Mouse (Mus musculus) macrophage (primary cell): ENCODE results near the gene H2-T23. TPM values are rescaled to one million over a fixed set of nuclear protein-coding genes. Genes with fewer than 3 reads are reported as not detected.
A peak's percentile ranks its signal among the peaks of the same experiment; 100 is the strongest.
"Not testable (repeated sequence)": the region's sequence is repeated elsewhere in the genome, so short reads cannot be mapped to it uniquely, and the experiment has no call there.

Source experiments
- H3K27ac ChIP-seq: fragments of 350-480 bp; formaldehyde crosslinking; 2 replicates; pipeline ENCODE4 v1.9.0; 2021
- H3K36me3 ChIP-seq: fragments of 350-480 bp; formaldehyde crosslinking; 2 replicates; pipeline ENCODE4 v1.9.0; 2021; ENCODE audit errors: inconsistent target
- H3K4me3 ChIP-seq: fragments of 350-480 bp; formaldehyde crosslinking; 2 replicates; pipeline ENCODE4 v1.9.0; 2021; ENCODE audit errors: inconsistent target
- H3K79me2 ChIP-seq: fragments of 350-480 bp; formaldehyde crosslinking; 2 replicates; pipeline ENCODE4 v1.9.0; 2021; ENCODE audit errors: inconsistent target
- WGBS: methylation state at CpG from one replicate; pipeline ENCODE4 v1.1.7; 2026; ENCODE audit warnings: inconsistent platforms; ENCODE audit not compliant: missing documents; 5-methylcytosine and 5-hydroxymethylcytosine counted together
- polyA plus RNA-seq: library from polyadenylated mRNA; stranded (reverse); fragments of 250-400 nt; gene quantifications from 3 replicates; pipeline ENCODE4 v1.2.4, GENCODE M21; 2018; ENCODE audit warnings: inconsistent platforms

Gene H2-T23
- polyA plus RNA-seq, 1 experiment from 2014 or later, result 196 TPM

GRCm38 (mm10) chr17:36017046-36017445 lies 15.6 kb downstream of the H2-T23 start:
- no peak overlapping the region for H3K4me3 ChIP-seq
- H3K36me3 ChIP-seq, result peaks cover 43% of the 10 kb centered on the region
- no peak overlapping the region for H3K27ac ChIP-seq
- WGBS, result 96% methylated on average over 5 of the region's 5 CpGs
- peaks cover 63% of the 10 kb centered on the region for H3K79me2 ChIP-seq

GRCm38 (mm10) chr17:36014977-36015376 lies 17.7 kb downstream of the H2-T23 start:
- 94% methylated on average over 5 of the region's 5 CpGs for WGBS
- peaks cover 59% of the 10 kb centered on the region for H3K79me2 ChIP-seq
- no peak overlapping the region for H3K4me3 ChIP-seq
- no peak overlapping the region for H3K27ac ChIP-seq
- H3K36me3 ChIP-seq, result peaks cover 43% of the 10 kb centered on the region

GRCm38 (mm10) chr17:36004409-36004808 lies 28.2 kb downstream of the H2-T23 start:
- WGBS, result 70% methylated on average over 6 of the region's 7 CpGs
- H3K4me3 ChIP-seq, H3K27ac ChIP-seq: not testable (repeated sequence)
- peaks cover 19% of the 10 kb centered on the region; the same call in 1 of the 2 replicates for H3K36me3 ChIP-seq
- H3K79me2 ChIP-seq, result peaks cover 75% of the 10 kb centered on the region

GRCm38 (mm10) chr17:36003331-36003730 lies 29.3 kb downstream of the H2-T23 start:
- WGBS, result 90% methylated on average over 7 of the region's 7 CpGs
- peaks cover 86% of the 10 kb centered on the region for H3K79me2 ChIP-seq
- H3K27ac ChIP-seq, result no peak overlapping the region
- no peak overlapping the region for H3K4me3 ChIP-seq
- peaks cover 19% of the 10 kb centered on the region; the same call in 1 of the 2 replicates for H3K36me3 ChIP-seq

GRCm38 (mm10) chr17:36001966-36002365 lies 30.7 kb downstream of the H2-T23 start:
- Histone ChIP-seq H3K27ac (no peak overlapping the region), H3K4me3 (no peak overlapping the region), H3K36me3 (peaks cover 19% of the 10 kb centered on the region; the same call in 1 of the 2 replicates), H3K79me2 (peaks cover 98% of the 10 kb centered on the region)
- 64% methylated on average over 6 of the region's 6 CpGs for WGBS

- 83% methylated on average over 11 of the region's 12 CpGs for WGBS
- no peak overlapping the region for H3K4me3 ChIP-seq
- H3K79me2 ChIP-seq, result peaks cover 98% of the 10 kb centered on the region
- H3K36me3 ChIP-seq, result peaks cover 19% of the 10 kb centered on the region; the same call in 1 of the 2 replicates
- no peak overlapping the region for H3K27ac ChIP-seq
Observed at GRCm38 (mm10) chr17:36001121-36001897, 31.3 kb downstream of the H2-T23 start.

- Histone ChIP-seq H3K79me2 (peaks cover 98% of the 10 kb centered on the region), H3K27ac (no peak overlapping the region), H3K36me3 (peaks cover 9% of the 10 kb centered on the region; the same call in 1 of the 2 replicates), H3K4me3 (no peak overlapping the region)
- 36% methylated on average over 4 of the region's 4 CpGs for WGBS
Observed at GRCm38 (mm10) chr17:36000349-36000748, 32.3 kb downstream of the H2-T23 start.

- 5% methylated on average over 7 of the region's 7 CpGs for WGBS
- Histone ChIP-seq H3K27ac (no peak overlapping the region), H3K36me3 (peaks cover 5% of the 10 kb centered on the region; the same call in 1 of the 2 replicates), H3K4me3 (peak overlapping the region; percentile 22; the same call in 1 of the 2 replicates), H3K79me2 (peaks cover 98% of the 10 kb centered on the region)
Observed at GRCm38 (mm10) chr17:35999356-35999755, 33.3 kb downstream of the H2-T23 start.

- peaks cover 92% of the 10 kb centered on the region for H3K79me2 ChIP-seq
- H3K27ac ChIP-seq, result peak overlapping the region; percentile 54
- WGBS, result 0% methylated on average over 3 of the region's 6 CpGs
- peak overlapping the region; percentile 22; the same call in 1 of the 2 replicates for H3K4me3 ChIP-seq
- no peaks in the 10 kb centered on the region; the same call in 1 of the 2 replicates for H3K36me3 ChIP-seq
Observed at GRCm38 (mm10) chr17:35998545-35999305, 33.9 kb downstream of the H2-T23 start.

GRCm38 (mm10) chr17:35997713-35998510 lies 34.7 kb downstream of the H2-T23 start:
- H3K36me3 ChIP-seq, result no peaks in the 10 kb centered on the region
- H3K79me2 ChIP-seq, result peaks cover 84% of the 10 kb centered on the region
- WGBS, result 35% methylated on average over 12 of the region's 12 CpGs
- H3K27ac ChIP-seq, result peak overlapping the region; percentile 54
- H3K4me3 ChIP-seq, result peak overlapping the region; percentile 22; the same call in 1 of the 2 replicates

GRCm38 (mm10) chr17:35996949-35997348 lies 35.7 kb downstream of the H2-T23 start:
- WGBS, result 2% methylated on average over 11 of the region's 11 CpGs
- Histone ChIP-seq H3K27ac (peak overlapping the region; percentile 54; the same call in 1 of the 2 replicates), H3K4me3 (no peak overlapping the region), H3K79me2 (peaks cover 74% of the 10 kb centered on the region), H3K36me3 (no peaks in the 10 kb centered on the region)

GRCm38 (mm10) chr17:35994879-35995240 lies 37.8 kb downstream of the H2-T23 start:
- no peaks in the 10 kb centered on the region for H3K36me3 ChIP-seq
- peaks cover 54% of the 10 kb centered on the region for H3K79me2 ChIP-seq
- peak overlapping the region; percentile 92 for H3K4me3 ChIP-seq
- H3K27ac ChIP-seq, result peak overlapping the region; percentile 57
- 0% methylated on average over 14 of the region's 14 CpGs for WGBS

- peak overlapping the region; percentile 92 for H3K4me3 ChIP-seq
- H3K27ac ChIP-seq, result peak overlapping the region; percentile 57
- peaks cover 48% of the 10 kb centered on the region for H3K79me2 ChIP-seq
- no peaks in the 10 kb centered on the region for H3K36me3 ChIP-seq
- WGBS, result under 1% methylated on average over 31 of the region's 31 CpGs
Observed at GRCm38 (mm10) chr17:35994175-35994878, 38.3 kb downstream of the H2-T23 start.
